Mouse (Mus musculus): ENCODE measurements around the gene Akap13. TPM values are rescaled to one million over a fixed set of nuclear protein-coding genes. Genes with fewer than 3 reads are reported as not detected.
"Not testable (repeated sequence)": the region's sequence is repeated elsewhere in the genome, so short reads cannot be mapped to it uniquely, and the experiment has no call there.

Akap13 gene
- polyA plus RNA-seq, 1 experiment from 2014 or later, result 25.8 TPM

DNA sequence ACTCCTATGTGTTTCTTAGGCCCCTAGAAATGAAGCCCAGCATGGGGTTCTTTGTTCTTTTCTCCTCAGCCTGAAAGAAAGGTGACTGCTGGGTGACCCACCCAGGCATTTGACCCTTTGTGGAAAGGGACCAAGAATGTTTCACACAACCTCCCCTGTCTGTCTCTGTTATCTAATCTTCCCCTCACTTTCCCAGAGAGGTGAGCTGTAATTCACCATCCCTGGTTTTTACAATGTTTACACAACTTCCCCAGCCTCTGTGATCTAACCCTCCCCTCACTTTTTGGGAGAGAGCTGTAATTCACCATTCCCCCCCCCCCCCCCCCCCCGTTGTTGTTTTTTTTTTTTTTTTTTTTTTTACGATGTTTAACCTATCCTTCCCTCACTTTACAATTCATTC lies 331.5 kb downstream of the Akap13 start:
- H3K4me1 ChIP-seq, result no peaks in the 10 kb centered on the region
- no peak for ATAC-seq (ENCODE audit: low FRiP score, low read depth)
- H3K36me3 ChIP-seq, result no peaks in the 10 kb centered on the region
- no peak overlapping the region for H3K4me2 ChIP-seq (replicated peaks)
- WGBS, result 0% methylated on average over 1 of the region's 2 CpGs
- H3K4me3 ChIP-seq, result no peak overlapping the region
- H3K9me3 ChIP-seq, result no peaks in the 10 kb centered on the region
- no peak overlapping the region for H3K9ac ChIP-seq
- no peak overlapping the region for H3K27ac ChIP-seq
- H3K27me3 ChIP-seq (replicated peaks), result no peaks in the 10 kb centered on the region

DNA sequence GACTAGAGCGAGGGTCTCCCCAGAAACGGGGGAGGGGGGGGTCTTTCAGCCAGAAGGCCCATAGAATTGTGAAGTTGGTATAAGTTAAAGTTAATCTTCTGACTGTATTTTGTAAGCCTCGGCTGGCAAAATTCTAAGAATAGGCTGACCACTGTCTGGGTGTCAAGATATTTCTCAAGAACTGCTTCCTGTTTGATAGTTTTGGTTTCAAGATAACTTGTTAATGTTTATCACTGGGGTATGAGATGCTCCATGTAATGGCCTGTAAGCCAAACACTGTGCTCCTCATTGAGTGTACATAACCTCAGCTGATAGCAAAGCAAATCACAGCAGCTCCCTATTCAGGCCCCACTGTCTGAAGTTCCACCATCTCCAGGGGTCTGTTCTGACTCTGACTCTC lies 332.0 kb downstream of the Akap13 start:
- ATAC-seq (ENCODE audit: low FRiP score, low read depth), result no peak
- 46% methylated on average over 3 of the region's 3 CpGs for WGBS
- Histone ChIP-seq H3K27ac (no peak overlapping the region), H3K4me3 (no peak overlapping the region), H3K9me3 (no peaks in the 10 kb centered on the region), H3K9ac (no peak overlapping the region), H3K4me2 (replicated peaks) (no peak overlapping the region), H3K27me3 (replicated peaks) (no peaks in the 10 kb centered on the region), H3K4me1 (no peaks in the 10 kb centered on the region), H3K36me3 (no peaks in the 10 kb centered on the region)

GRCm38 (mm10) chr7:75788069-75788800 lies 332.9 kb downstream of the Akap13 start:
- H3K27ac ChIP-seq; H3K36me3 ChIP-seq; H3K4me3 ChIP-seq; H3K9ac ChIP-seq; H3K27me3 ChIP-seq (replicated peaks); H3K4me2 ChIP-seq (replicated peaks); H3K9me3 ChIP-seq; ATAC-seq (ENCODE audit: low FRiP score, low read depth); H3K4me1 ChIP-seq: not testable (repeated sequence)
- WGBS, result 80% methylated on average over 5 of the region's 7 CpGs

- not testable (repeated sequence) for H3K27me3 ChIP-seq (replicated peaks); H3K9me3 ChIP-seq; H3K36me3 ChIP-seq; H3K4me2 ChIP-seq (replicated peaks); H3K9ac ChIP-seq; H3K27ac ChIP-seq; H3K4me1 ChIP-seq; ATAC-seq (ENCODE audit: low FRiP score, low read depth); H3K4me3 ChIP-seq
- 87% methylated on average over 3 of the region's 3 CpGs for WGBS
Observed at GRCm38 (mm10) chr7:75788801-75789135, 333.4 kb downstream of the Akap13 start.

- H3K27me3 ChIP-seq (replicated peaks), result no peaks in the 10 kb centered on the region
- 95% methylated on average over 6 of the region's 6 CpGs for WGBS
- no peaks in the 10 kb centered on the region for H3K9me3 ChIP-seq
- no peak overlapping the region for H3K4me2 ChIP-seq (replicated peaks)
- ATAC-seq (ENCODE audit: low FRiP score, low read depth), result no peak
- no peak overlapping the region for H3K4me3 ChIP-seq
- H3K4me1 ChIP-seq, result no peaks in the 10 kb centered on the region
- H3K27ac ChIP-seq, result no peak overlapping the region
- no peak overlapping the region for H3K9ac ChIP-seq
- no peaks in the 10 kb centered on the region for H3K36me3 ChIP-seq
Observed at GRCm38 (mm10) chr7:75789746-75790145, 334.4 kb downstream of the Akap13 start.

DNA sequence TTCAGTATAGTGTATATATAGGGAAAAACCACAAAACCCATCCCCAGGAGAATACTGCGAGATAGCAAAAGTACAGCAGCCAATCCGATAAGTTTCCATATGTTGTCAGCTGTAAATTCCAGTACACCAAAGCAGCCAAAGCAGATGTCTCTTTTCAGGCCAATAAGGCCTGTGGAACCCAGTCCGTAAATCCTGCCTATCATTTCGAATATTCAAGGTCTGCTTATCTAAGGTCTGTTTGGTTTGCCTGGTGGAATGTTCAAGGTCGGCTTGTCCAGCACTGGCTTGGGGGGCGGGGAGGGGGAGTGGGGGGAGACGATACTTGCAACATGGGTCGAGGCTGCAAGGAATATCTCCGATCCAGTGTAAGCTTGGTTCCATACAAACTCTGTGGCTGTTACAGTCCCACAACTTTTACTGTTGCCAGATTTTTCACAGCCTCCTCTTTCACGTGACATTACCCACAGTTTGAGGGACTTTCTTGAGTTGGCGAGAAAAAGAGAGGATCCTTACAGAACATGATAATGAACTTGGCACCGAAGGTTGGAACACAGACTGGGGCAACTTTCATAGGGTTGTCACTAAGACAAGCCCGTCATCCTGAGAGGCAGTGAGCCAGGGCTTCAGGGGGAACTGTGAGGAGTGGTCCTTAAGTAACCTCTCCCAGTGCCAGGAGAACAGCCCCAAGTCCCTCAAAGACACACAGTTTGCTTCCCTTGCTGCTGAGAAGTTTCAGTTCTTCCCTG lies 335.9 kb downstream of the Akap13 start:
- H3K4me2 ChIP-seq (replicated peaks); H3K27ac ChIP-seq; H3K4me3 ChIP-seq; H3K4me1 ChIP-seq; H3K36me3 ChIP-seq; ATAC-seq (ENCODE audit: low FRiP score, low read depth); H3K27me3 ChIP-seq (replicated peaks); H3K9ac ChIP-seq; H3K9me3 ChIP-seq: not testable (repeated sequence)
- WGBS, result 91% methylated on average over 13 of the region's 13 CpGs

DNA sequence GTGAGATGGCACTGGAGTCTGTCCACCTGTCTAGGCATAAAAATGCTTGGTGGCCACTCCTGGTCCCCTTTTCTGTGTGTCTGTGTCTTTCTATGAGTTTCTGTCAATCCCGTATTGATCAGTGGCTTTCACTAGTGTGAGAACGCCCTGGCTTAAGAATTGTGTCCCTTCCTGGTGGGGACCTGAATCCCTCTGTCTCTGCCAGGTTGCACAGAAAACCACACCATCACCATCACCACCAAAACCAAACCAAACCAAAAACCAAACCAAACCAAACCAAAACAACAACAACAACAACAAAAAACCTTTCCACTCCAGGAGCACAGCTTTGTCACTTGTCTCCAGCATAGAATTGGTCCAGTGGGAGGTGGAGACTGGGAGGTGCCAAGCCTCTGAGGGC lies 337.8 kb downstream of the Akap13 start:
- no peaks in the 10 kb centered on the region for H3K9me3 ChIP-seq
- H3K4me3 ChIP-seq, result no peak overlapping the region
- peaks cover 5% of the 10 kb centered on the region for H3K4me1 ChIP-seq
- H3K36me3 ChIP-seq, result no peaks in the 10 kb centered on the region
- no peaks in the 10 kb centered on the region for H3K27me3 ChIP-seq (replicated peaks)
- H3K27ac ChIP-seq, result no peak overlapping the region
- 72% methylated on average over 2 of the region's 2 CpGs for WGBS
- ATAC-seq (ENCODE audit: low FRiP score, low read depth), result no peak
- no peak overlapping the region for H3K9ac ChIP-seq
- no peak overlapping the region for H3K4me2 ChIP-seq (replicated peaks)

DNA sequence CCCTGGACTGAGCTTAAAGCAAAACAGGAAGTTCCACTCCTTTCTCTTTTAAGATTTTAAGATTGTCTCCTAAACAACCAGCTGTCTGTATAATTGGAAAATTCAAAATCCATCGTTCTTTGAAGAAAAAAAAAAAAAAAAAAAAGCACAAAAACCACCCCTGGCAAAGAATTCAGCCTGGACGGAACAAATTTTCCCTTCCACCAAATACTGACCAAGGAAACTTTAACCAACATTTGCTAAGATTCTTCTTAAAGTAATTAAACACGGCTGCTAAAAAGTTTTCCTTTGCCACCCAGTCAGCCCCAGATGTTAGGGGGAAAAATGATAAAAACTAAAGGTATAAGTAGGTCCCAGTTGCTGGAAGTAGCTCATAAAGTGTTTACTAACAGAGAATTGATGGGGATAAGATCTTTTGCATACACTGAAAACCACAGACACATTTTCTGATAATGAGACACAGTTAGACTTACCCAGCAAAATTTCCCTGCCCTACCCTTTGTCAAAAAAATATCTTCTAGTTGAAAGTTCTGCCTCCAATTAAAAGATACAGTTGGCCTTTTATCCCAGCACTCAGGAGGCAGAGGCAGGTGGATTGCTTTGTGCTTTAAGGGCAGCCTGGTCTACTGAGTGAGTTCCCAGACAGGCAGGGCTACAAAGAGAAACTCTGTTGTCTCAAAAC lies 338.5 kb downstream of the Akap13 start:
- H3K4me1 ChIP-seq, result peaks cover 5% of the 10 kb centered on the region
- no peak overlapping the region for H3K27ac ChIP-seq
- no peaks in the 10 kb centered on the region for H3K27me3 ChIP-seq (replicated peaks)
- no peak overlapping the region for H3K9ac ChIP-seq
- WGBS, result 69% methylated on average over 3 of the region's 3 CpGs
- H3K36me3 ChIP-seq, result no peaks in the 10 kb centered on the region
- H3K4me2 ChIP-seq (replicated peaks), result no peak overlapping the region
- ATAC-seq (ENCODE audit: low FRiP score, low read depth), result no peak
- H3K9me3 ChIP-seq, result no peaks in the 10 kb centered on the region
- no peak overlapping the region for H3K4me3 ChIP-seq

- Histone ChIP-seq H3K9ac (no peak overlapping the region), H3K9me3 (no peaks in the 10 kb centered on the region), H3K4me1 (peaks cover 5% of the 10 kb centered on the region), H3K4me2 (replicated peaks) (no peak overlapping the region), H3K27me3 (replicated peaks) (no peaks in the 10 kb centered on the region), H3K27ac (no peak overlapping the region), H3K36me3 (no peaks in the 10 kb centered on the region), H3K4me3 (no peak overlapping the region)
- 90% methylated on average over 8 of the region's 8 CpGs for WGBS
- no peak for ATAC-seq (ENCODE audit: low FRiP score, low read depth)
Observed at GRCm38 (mm10) chr7:75795106-75795505, 339.8 kb downstream of the Akap13 start.

- H3K4me1 ChIP-seq, result peaks cover 5% of the 10 kb centered on the region
- H3K36me3 ChIP-seq, result no peaks in the 10 kb centered on the region
- no peaks in the 10 kb centered on the region for H3K27me3 ChIP-seq (replicated peaks)
- H3K4me2 ChIP-seq (replicated peaks), result no peak overlapping the region
- WGBS, result 44% methylated on average over 9 of the region's 9 CpGs
- no peak overlapping the region for H3K27ac ChIP-seq
- no peaks in the 10 kb centered on the region for H3K9me3 ChIP-seq
- no peak overlapping the region for H3K4me3 ChIP-seq
- no peak for ATAC-seq (ENCODE audit: low FRiP score, low read depth)
- H3K9ac ChIP-seq, result no peak overlapping the region
Observed at GRCm38 (mm10) chr7:75796474-75796873, 341.1 kb downstream of the Akap13 start.

DNA sequence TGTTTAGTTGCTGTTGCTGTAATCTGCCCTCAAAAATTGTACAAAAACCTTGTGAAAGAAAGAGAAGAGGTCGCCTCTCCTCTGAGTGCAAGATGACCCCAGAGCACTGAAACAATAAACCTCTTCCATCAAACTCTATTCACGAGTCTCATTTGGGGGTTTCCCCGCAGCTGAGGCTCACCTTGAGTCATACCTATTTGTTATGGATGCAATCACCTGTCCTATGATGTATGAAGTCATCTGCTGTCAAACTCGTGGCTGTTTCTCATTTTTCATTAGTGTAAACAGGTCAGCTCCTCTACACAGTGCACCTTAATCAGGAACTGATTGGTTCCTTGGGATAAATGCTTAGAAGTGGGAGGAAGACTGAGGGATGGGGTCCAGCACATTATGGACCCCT lies 345.2 kb downstream of the Akap13 start:
- H3K27ac ChIP-seq, result no peak overlapping the region
- 72% methylated on average over 4 of the region's 4 CpGs for WGBS
- H3K4me3 ChIP-seq, result no peak overlapping the region
- no peaks in the 10 kb centered on the region for H3K36me3 ChIP-seq
- H3K27me3 ChIP-seq (replicated peaks), result no peaks in the 10 kb centered on the region
- H3K9ac ChIP-seq, result no peak overlapping the region
- ATAC-seq (ENCODE audit: low FRiP score, low read depth), result no peak
- H3K4me1 ChIP-seq, result peaks cover 5% of the 10 kb centered on the region
- H3K4me2 ChIP-seq (replicated peaks), result no peak overlapping the region
- no peaks in the 10 kb centered on the region for H3K9me3 ChIP-seq

GRCm38 (mm10) chr7:75801022-75801421 lies 345.7 kb downstream of the Akap13 start:
- no peaks in the 10 kb centered on the region for H3K36me3 ChIP-seq
- peaks cover 5% of the 10 kb centered on the region for H3K4me1 ChIP-seq
- H3K4me2 ChIP-seq (replicated peaks), result no peak overlapping the region
- 91% methylated on average over 3 of the region's 3 CpGs for WGBS
- ATAC-seq (ENCODE audit: low FRiP score, low read depth), result no peak
- no peak overlapping the region for H3K9ac ChIP-seq
- no peaks in the 10 kb centered on the region for H3K27me3 ChIP-seq (replicated peaks)
- H3K4me3 ChIP-seq, result no peak overlapping the region
- H3K9me3 ChIP-seq, result no peaks in the 10 kb centered on the region
- H3K27ac ChIP-seq, result no peak overlapping the region
